Mouse (Mus musculus) limb, embryonic 14.5 days (tissue): ENCODE results near the gene Trak2. TPM values are rescaled to one million over a fixed set of nuclear protein-coding genes. Genes with fewer than 3 reads are reported as not detected.

Experiments
- ATAC-seq: fragments of 200-750 bp; cut with Nextera tagmentation; 2 replicates; pipeline ENCODE4 v1.8.0; 2017; ENCODE audit warnings: low read depth, moderate number of reproducible peaks, moderate TSS enrichment; ENCODE audit not compliant: low FRiP score
- DNase-seq: peaks from one replicate; pipeline ENCODE4 v3.0.0-alpha.2; 2015; ENCODE audit warnings: low spot score
- H3K27ac ChIP-seq: fragments of 300-500 bp; sonication (generic); replicated peaks from 2 replicates; pipeline ENCODE4 v1.5.1; 2014; ENCODE audit warnings: low read depth, mild to moderate bottlenecking, low read length, moderate library complexity, mixed read lengths
- H3K27me3 ChIP-seq: fragments of 300-500 bp; sonication (generic); 2 replicates; pipeline ENCODE4 v1.6.1; 2014; ENCODE audit warnings: low read length, mixed read lengths; ENCODE audit not compliant: control insufficient read depth, insufficient read depth
- H3K36me3 ChIP-seq: fragments of 300-500 bp; sonication (generic); 2 replicates; pipeline ENCODE4 v1.6.1; 2014; ENCODE audit warnings: mild to moderate bottlenecking, low read length, moderate library complexity, mixed read lengths; ENCODE audit not compliant: control insufficient read depth, insufficient read depth
- H3K4me1 ChIP-seq: fragments of 300-500 bp; sonication (generic); 2 replicates; pipeline ENCODE4 v1.6.1; 2014; ENCODE audit warnings: antibody characterized with exemption, low read length, mixed read lengths; ENCODE audit not compliant: control insufficient read depth, insufficient read depth
- H3K4me2 ChIP-seq: fragments of 300-500 bp; sonication (generic); replicated peaks from 2 replicates; pipeline ENCODE4 v1.6.1; 2014; ENCODE audit warnings: low read depth, mild to moderate bottlenecking, low read length, moderate library complexity; ENCODE audit not compliant: severe bottlenecking
- H3K4me3 ChIP-seq: fragments of 300-500 bp; sonication (generic); replicated peaks from 2 replicates; pipeline ENCODE4 v1.5.1; 2014; ENCODE audit warnings: low read length
- H3K9ac ChIP-seq: fragments of 300-500 bp; sonication (generic); 2 replicates; pipeline ENCODE4 v1.6.1; 2014; ENCODE audit warnings: mild to moderate bottlenecking, low read depth, low read length, moderate library complexity; ENCODE audit not compliant: severe bottlenecking
- H3K9me3 ChIP-seq: fragments of 300-500 bp; sonication (generic); 2 replicates; pipeline ENCODE4 v1.6.1; 2016; ENCODE audit warnings: low read length; ENCODE audit not compliant: control insufficient read depth
- POLR2A ChIP-seq: fragments of 200-500 bp; IDR thresholded peaks from 2 replicates; pipeline ENCODE4 v1.8.0; 2012; ENCODE audit warnings: inconsistent platforms, mild to moderate bottlenecking, moderate library complexity, borderline replicate concordance; ENCODE audit not compliant: insufficient read depth, insufficient read length; ENCODE audit errors: extremely low read depth
- WGBS: fragments of 180-500 bp; shearing (Covaris S2); extraction: QIAGEN DNeasy Blood & Tissue Kit; methylation state at CpG from one replicate; pipeline ENCODE4 v1.1.7; 2014; 5-methylcytosine and 5-hydroxymethylcytosine counted together
- polyA plus RNA-seq, 2 experiments: library from polyadenylated mRNA; depleted of rRNA in 1 of 2; stranded (reverse) in 1 of 2; unstranded in 1 of 2; fragments of >200 nt; fragmentation: Nextera tagmentation in 1 of 2; extraction: Ambion mirVana in 1 of 2; gene quantifications; 2 replicates each; pipeline versions ENCODE4 v1.2.1 to v1.2.3; 2012 to 2014

Gene Trak2
- polyA plus RNA-seq, 2 experiments = 11.9 to 15.8 TPM

DNA sequence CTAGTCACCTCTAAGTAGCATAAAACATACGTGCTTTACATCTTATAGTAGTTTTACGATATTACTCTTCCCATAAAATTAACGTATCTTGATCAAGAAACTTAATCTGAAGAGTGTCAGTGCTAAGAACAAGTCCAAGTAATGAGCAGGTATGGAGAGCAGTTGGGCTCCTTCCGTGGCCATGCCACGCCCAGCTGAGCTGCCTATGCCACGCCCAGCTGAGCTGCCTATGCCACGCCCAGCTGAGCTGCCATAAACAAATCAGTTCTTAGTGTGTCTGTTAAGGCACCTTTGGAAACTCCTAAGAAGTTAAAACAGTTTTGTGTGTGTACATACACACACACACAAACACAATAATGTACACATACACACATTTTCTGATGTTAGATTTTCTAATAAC lies 19.9 kb upstream of the Trak2 start:
- no peaks in the 10 kb centered on the region for H3K27me3 ChIP-seq
- no peak overlapping the region for H3K4me3 ChIP-seq
- 74% methylated on average over 7 of the region's 7 CpGs for WGBS
- H3K4me2 ChIP-seq = no peak overlapping the region
- no peak overlapping the region for H3K9ac ChIP-seq
- H3K4me1 ChIP-seq = no peaks in the 10 kb centered on the region
- no peak for DNase-seq
- no peak overlapping the region for H3K27ac ChIP-seq
- H3K36me3 ChIP-seq = peaks cover 38% of the 10 kb centered on the region
- ATAC-seq = no peak
- H3K9me3 ChIP-seq = no peaks in the 10 kb centered on the region
- no peak for TF ChIP-seq POLR2A

DNA sequence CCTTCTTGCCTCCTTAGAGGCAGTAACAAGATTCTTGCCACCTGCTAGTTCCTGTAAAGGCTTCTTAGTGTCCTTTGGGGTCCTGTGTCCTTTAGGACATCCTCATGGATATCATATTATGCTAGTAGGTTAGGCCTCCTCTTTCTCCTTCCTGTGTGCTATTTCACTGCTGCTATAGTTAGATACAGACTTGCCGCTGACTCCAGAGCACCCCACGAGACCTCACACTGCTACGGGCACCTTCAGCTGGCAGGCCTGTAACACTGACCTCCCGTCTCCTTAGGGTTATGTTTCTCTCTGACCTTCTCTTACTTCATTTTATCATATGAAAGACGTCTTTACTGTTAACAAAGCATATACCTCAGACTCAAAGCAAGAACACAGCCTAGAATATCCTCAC lies 11.4 kb upstream of the Trak2 start:
- Histone ChIP-seq H3K4me1 (no peaks in the 10 kb centered on the region), H3K4me3 (no peak overlapping the region), H3K27ac (no peak overlapping the region), H3K9me3 (no peaks in the 10 kb centered on the region), H3K4me2 (no peak overlapping the region), H3K9ac (no peak overlapping the region), H3K36me3 (peaks cover 38% of the 10 kb centered on the region), H3K27me3 (no peaks in the 10 kb centered on the region)
- whole genome bisulfite sequencing = 83% methylated on average over 5 of the region's 5 CpGs
- TF ChIP-seq POLR2A = no peak
- no peak for DNase-seq
- no peak for ATAC-seq

DNA sequence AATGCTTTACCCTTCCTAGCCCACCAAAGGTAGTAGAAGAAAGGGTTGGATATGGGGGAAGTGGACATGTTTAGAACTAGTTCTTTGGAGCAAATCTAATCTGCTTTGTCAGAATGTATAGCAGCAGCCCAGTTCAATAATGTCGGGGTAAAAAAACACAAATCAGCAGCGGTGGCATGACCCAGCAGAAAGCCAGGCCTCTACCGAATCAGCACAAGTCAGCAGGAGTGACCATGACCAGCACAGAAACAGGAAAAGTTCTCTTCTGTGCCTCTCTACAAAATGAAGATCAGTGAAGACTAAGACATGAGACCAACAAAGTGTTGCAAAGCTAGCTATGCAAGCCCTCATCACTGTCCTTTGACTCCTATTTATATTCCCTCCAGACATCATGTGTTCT lies 9.0 kb upstream of the Trak2 start:
- WGBS = 87% methylated on average over 3 of the region's 3 CpGs
- Histone ChIP-seq H3K9me3 (no peaks in the 10 kb centered on the region), H3K4me3 (no peak overlapping the region), H3K36me3 (peaks cover 40% of the 10 kb centered on the region), H3K4me2 (no peak overlapping the region), H3K9ac (no peak overlapping the region), H3K27ac (no peak overlapping the region), H3K27me3 (no peaks in the 10 kb centered on the region), H3K4me1 (no peaks in the 10 kb centered on the region)
- ATAC-seq = no peak
- DNase-seq = no peak
- no peak for TF ChIP-seq POLR2A

DNA sequence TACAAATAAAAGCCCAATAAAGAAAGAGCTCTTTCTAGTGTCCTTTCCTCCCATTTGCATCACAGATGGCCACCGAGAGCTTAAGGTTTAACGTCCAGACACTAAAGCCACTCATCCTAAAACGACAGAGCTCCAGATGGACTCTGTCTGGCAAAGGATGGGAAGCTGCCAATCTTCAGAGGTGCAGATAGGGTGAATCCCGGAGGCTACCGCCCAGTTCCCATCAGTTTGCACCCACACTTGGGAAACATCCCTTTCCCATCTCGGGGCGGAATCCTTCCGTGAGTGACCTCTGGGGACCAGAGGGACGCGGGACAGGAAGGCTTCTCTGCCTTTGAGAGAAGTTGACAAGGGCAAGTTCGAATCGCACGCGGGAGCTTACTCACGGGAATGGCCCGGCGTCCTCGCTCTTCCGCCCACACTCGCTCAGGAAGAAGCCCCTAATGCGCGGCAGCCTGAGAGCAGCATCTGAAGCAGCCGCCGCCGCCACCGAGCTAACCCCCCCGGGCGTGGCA lies 322 bp downstream of the Trak2 start:
- DNase-seq (no peak), ATAC-seq (peak; percentile 10)
- TF ChIP-seq POLR2A = 0 out of 2 replicates have a peak, but pooled peaks have one; percentile 24
- peak overlapping the region; percentile 82 for H3K9ac ChIP-seq
- under 1% methylated on average over 28 of the region's 28 CpGs for WGBS
- peak overlapping the region; percentile 45; the same call in 1 of the 2 replicates for H3K27ac ChIP-seq
- H3K9me3 ChIP-seq = no peaks in the 10 kb centered on the region
- peaks cover 5% of the 10 kb centered on the region; the same call in 1 of the 2 replicates for H3K36me3 ChIP-seq
- H3K4me1 ChIP-seq = peaks cover 9% of the 10 kb centered on the region; the same call in 1 of the 2 replicates
- H3K27me3 ChIP-seq = no peaks in the 10 kb centered on the region
- peak overlapping the region; percentile 56 for H3K4me2 ChIP-seq
- peak overlapping the region; percentile 85 for H3K4me3 ChIP-seq

DNA sequence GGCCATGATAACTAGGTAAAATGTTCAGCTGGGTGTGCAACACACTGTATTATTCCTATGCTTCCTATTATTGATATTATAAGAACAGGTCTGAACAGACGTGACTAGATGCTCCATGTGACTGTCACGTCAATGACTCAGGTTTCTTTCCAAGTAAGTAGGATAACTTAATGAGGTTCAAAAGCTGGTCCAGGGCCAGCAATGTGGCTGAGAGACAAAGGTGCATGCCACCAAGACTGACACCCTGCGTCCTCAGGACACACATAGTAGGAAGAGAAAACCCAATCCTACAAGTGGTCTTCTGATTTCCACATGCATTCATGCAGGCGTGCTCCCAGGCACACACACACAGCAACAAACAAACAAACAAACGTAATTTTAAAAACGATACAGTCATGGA lies 2.1 kb downstream of the Trak2 start:
- WGBS = 91% methylated on average over 6 of the region's 6 CpGs

More for the DNA sequence above, 2.1 kb downstream of the Trak2 start:
- no peak for ATAC-seq
- Histone ChIP-seq H3K27me3 (no peaks in the 10 kb centered on the region), H3K27ac (no peak overlapping the region), H3K4me1 (peaks cover 9% of the 10 kb centered on the region; the same call in 1 of the 2 replicates), H3K9me3 (no peaks in the 10 kb centered on the region), H3K9ac (no peak overlapping the region), H3K4me3 (no peak overlapping the region), H3K4me2 (no peak overlapping the region), H3K36me3 (no peaks in the 10 kb centered on the region)
- no peak for DNase-seq
- TF ChIP-seq POLR2A = no peak
